Mouse (Mus musculus) thymus, postnatal 10 days (tissue): ENCODE measurements at regions not wholly inside any gene's neighbourhood (a gene's known extent, or its start where the extent isn't known, plus 50 kb on each side); places are given as distances from the start of the nearest gene placed in this dataset.

Experiments used
- DNase-seq, 2 experiments: peaks; one replicate each; pipeline ENCODE4 v3.0.0; 2021; ENCODE audit warnings: low spot score in 2 of 2

GRCm38 (mm10) chr2:139362245-139362847, 131.4 kb upstream of the Sptlc3 start:
- DNase-seq: no peak

DNA sequence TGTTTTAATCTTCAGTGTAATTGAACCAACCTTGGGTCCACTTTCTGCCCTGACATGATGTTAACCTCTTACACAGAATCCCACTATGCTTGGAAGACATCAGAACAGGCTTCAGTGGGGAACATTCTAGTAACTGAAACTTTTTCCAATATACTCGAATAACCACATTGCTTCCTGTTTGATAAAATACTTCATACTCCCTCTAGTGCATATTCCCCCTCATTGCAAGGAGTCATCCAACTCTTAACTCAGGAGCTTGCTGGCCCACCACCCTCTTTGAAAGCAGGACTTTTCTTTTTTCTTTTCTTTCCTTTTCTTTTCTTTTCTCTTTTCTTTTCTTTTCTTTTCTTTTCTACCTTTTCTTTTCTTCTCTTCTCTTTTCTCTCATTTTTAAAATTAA, 123.6 kb upstream of the Sptlc3 start:
- no peak for DNase-seq

DNA sequence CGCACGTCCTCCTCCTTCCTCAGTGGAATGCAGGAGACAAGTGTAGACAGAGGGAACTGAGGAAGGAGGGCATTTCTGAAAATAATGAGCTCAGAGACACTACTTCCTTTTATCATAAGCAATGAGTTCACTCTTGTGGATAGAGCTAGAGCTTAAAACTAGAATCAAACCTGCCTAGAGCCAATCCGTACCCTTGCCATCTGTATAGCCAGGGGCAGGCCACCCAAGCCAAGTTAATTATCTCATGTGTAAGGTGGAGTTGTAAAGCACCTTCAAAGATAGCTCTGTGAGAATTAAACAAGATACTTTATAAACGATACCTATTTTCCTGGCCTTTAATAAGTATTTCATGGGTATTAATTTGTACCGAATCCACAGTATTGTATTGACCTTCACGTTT, 113.4 kb upstream of the Sptlc3 start:
- DNase-seq: no peak

GRCm38 (mm10) chr2:139381628-139382027, 112.1 kb upstream of the Sptlc3 start:
- peak in 1 of 2 experiments; percentile 22 for DNase-seq

GRCm38 (mm10) chr2:139413559-139413958, 80.2 kb upstream of the Sptlc3 start:
- DNase-seq: no peak

DNA sequence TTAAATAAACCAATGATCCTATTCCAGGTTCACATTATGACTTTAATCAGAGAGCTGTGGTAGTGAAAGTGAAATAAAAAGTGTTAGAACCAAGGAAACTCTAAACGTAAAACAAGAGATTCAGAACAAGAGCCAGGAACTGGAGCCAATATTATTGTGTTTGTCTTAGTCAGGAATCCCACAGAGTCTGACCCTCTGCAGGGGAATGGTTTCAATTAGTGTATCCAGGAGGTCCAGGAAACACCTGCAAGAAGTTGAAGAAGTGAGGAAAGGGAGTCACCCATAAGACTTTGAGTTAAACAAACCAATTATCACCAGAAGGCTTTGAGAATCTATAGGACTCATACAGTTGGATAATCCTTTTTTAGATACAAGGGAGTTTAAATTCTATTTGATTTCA, 76.2 kb upstream of the Sptlc3 start:
- DNase-seq: no peak

GRCm38 (mm10) chr2:139422678-139423077, 71.0 kb upstream of the Sptlc3 start:
- no peak for DNase-seq

- no peak for DNase-seq
Observed at GRCm38 (mm10) chr2:139423413-139423812, 70.3 kb upstream of the Sptlc3 start.
